Mouse (Mus musculus) liver, postnatal 0 days (tissue): ENCODE measurements around the gene Tmem156. TPM values are rescaled to one million over a fixed set of nuclear protein-coding genes. Genes with fewer than 3 reads are reported as not detected.
"Not testable (repeated sequence)": the region's sequence is repeated elsewhere in the genome, so short reads cannot be mapped to it uniquely, and the experiment has no call there.

Experiments used
- ATAC-seq: fragments of 200-750 bp; cut with Nextera tagmentation; 2 replicates; pipeline ENCODE4 v1.8.0; 2017; ENCODE audit warnings: mild to moderate bottlenecking, moderate library complexity
- DNase-seq: peaks from one replicate; pipeline ENCODE4 v3.0.0-alpha.2; 2016
- H3K27ac ChIP-seq: fragments of 300-500 bp; sonication (generic); 2 replicates; pipeline ENCODE4 v1.5.1; 2014; ENCODE audit warnings: antibody characterized with exemption, moderate library complexity, mild to moderate bottlenecking, low read depth
- H3K27me3 ChIP-seq: fragments of 300-500 bp; sonication (generic); 2 replicates; pipeline ENCODE4 v1.6.1; 2014; ENCODE audit warnings: low read length, control low read depth, mixed read lengths; ENCODE audit not compliant: insufficient read depth
- H3K36me3 ChIP-seq: fragments of 300-500 bp; sonication (generic); replicated peaks from 2 replicates; pipeline ENCODE4 v1.6.1; 2014; ENCODE audit warnings: mild to moderate bottlenecking, control low read depth, low read length, moderate library complexity, mixed read lengths; ENCODE audit not compliant: insufficient read depth
- H3K4me1 ChIP-seq: fragments of 300-500 bp; sonication (generic); 2 replicates; pipeline ENCODE4 v1.6.1; 2014; ENCODE audit warnings: antibody characterized with exemption, mild to moderate bottlenecking, control low read depth; ENCODE audit not compliant: insufficient read depth
- H3K4me2 ChIP-seq: fragments of 300-500 bp; sonication (generic); 2 replicates; pipeline ENCODE4 v1.6.1; 2014; ENCODE audit warnings: low read depth, mild to moderate bottlenecking, low read length, moderate library complexity, mixed read lengths
- H3K4me3 ChIP-seq: fragments of 300-500 bp; sonication (generic); 2 replicates; pipeline ENCODE4 v1.5.1; 2014; ENCODE audit warnings: low read depth, low read length
- H3K9ac ChIP-seq: fragments of 300-500 bp; sonication (generic); replicated peaks from 2 replicates; pipeline ENCODE4 v1.6.1; 2014; ENCODE audit warnings: mild to moderate bottlenecking, moderate library complexity
- H3K9me3 ChIP-seq: fragments of 300-500 bp; sonication (generic); 2 replicates; pipeline ENCODE4 v1.6.1; 2016; ENCODE audit warnings: mild to moderate bottlenecking, control low read depth, low read length, mixed read lengths
- CTCF ChIP-seq: sonication (generic); IDR thresholded peaks from 2 replicates; pipeline ENCODE4 v1.5.1; 2016; ENCODE audit warnings: antibody characterized with exemption, low read depth
- EP300 ChIP-seq: IDR thresholded peaks from 2 replicates; pipeline ENCODE4 v1.6.1; 2016; ENCODE audit warnings: antibody characterized with exemption, low read depth, mild to moderate bottlenecking
- WGBS: fragments of 180-500 bp; shearing (Covaris S2); extraction: QIAGEN DNeasy Blood & Tissue Kit; methylation state at CpG from one replicate; pipeline ENCODE4 v1.1.7; 2014; ENCODE audit not compliant: insufficient replicate concordance; 5-methylcytosine and 5-hydroxymethylcytosine counted together
- polyA plus RNA-seq: library from polyadenylated mRNA; unstranded; fragments of >200 nt; fragmentation: Nextera tagmentation; extraction: Ambion mirVana; gene quantifications from 2 replicates; pipeline ENCODE4 v1.2.1, GENCODE M21; 2015

The Tmem156 gene
- polyA plus RNA-seq, 1 experiment from 2014 or later: 1.2 TPM

DNA sequence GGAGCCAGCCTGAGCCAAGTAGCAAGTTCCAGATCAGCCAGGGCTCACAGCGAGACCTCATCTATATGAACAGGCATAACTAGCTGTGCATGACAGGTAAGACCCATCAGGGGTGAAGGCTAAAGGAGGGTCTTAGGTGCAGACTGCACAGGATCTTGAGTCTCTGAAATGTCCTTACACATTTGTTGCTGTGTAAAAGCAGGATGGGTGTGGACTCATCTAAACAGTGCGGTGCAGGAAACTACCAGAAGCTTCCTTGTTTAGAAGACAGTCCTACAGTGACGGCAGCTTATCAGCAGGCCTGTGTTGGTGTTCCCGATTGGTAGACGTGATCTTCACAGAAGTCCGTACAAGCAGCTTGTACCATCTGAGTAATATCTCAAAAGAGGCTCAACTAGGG, 21.4 kb upstream of the Tmem156 start:
- H3K27me3 ChIP-seq: no peaks in the 10 kb centered on the region
- H3K4me3 ChIP-seq: no peak overlapping the region
- peaks cover 5% of the 10 kb centered on the region for H3K4me1 ChIP-seq
- H3K4me2 ChIP-seq: no peak overlapping the region
- no peaks in the 10 kb centered on the region for H3K36me3 ChIP-seq
- H3K9ac ChIP-seq: no peak overlapping the region
- TF ChIP-seq CTCF (no peak), EP300 (no peak)
- no peak overlapping the region for H3K27ac ChIP-seq
- DNase-seq (no peak), ATAC-seq (peak; percentile 31; the same call in 1 of the 2 replicates)
- no peaks in the 10 kb centered on the region for H3K9me3 ChIP-seq
- 47% methylated on average over 6 of the region's 6 CpGs for WGBS

DNA sequence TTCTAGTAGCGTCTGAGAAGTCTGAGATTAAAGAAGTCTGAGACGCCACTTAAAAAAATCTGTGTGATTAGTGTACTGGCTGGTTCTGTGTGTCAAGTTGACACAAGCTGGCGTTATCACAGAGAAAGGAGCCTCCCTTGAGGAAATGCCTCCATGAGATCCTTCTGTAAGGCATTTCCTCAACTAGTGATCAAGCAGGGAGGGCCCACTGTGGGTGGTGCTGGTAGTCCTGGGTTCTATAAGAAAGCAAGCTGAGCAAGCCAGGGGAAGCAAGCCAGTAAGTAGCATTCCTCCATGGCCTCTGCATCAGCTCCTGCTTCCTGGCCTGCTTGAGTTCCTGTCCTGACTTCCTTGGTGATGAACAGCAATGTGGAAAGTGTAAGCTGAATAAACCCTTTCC, 20.3 kb upstream of the Tmem156 start:
- WGBS: 41% methylated on average over 3 of the region's 3 CpGs
- not testable (repeated sequence) for H3K4me3 ChIP-seq, H3K4me2 ChIP-seq, H3K4me1 ChIP-seq, H3K9ac ChIP-seq, H3K27ac ChIP-seq, H3K9me3 ChIP-seq, ATAC-seq, H3K27me3 ChIP-seq, H3K36me3 ChIP-seq, DNase-seq

DNA sequence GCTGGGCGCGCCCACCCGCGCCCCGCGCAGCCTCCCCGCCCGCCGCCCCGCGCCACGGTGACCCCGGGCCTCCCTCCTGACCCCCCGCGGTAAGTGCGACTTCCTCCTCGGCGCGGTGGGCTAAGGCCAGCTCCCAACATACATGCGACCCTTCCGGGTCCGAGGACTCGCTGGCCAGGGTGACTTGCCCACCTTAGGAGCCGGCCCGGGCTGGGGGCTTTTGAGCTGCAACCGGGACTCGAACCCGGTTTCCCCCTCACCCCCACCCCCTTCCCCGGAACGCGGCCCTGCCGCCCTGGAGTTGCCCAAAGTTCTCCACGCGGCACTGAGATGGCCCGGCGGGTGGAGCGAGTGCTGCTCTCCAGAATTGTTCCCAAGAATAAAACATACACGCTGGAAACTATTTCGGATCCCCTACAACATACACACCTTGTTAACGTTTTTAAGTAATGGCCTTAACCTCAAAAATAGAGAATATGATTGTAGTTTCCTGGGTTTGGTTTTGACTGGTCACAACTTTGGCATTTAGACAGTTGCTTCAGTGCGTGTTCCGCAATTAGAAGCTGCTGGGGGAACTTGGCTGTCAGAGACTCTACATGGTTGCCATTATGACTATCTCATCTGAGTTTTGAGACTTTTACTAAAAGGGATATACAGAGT, 16.0 kb upstream of the Tmem156 start:
- WGBS: 1% methylated on average over 40 of the region's 42 CpGs
- H3K4me3 ChIP-seq: peak overlapping the region; percentile 79
- no peak for TF ChIP-seq EP300
- TF ChIP-seq CTCF: no peak
- peak; percentile 50 for ATAC-seq
- H3K4me2 ChIP-seq: peak overlapping the region; percentile 93
- H3K9ac ChIP-seq: peak overlapping the region; percentile 89
- H3K4me1 ChIP-seq: peaks cover 9% of the 10 kb centered on the region; the same call in 1 of the 2 replicates
- peak overlapping the region; percentile 93 for H3K27ac ChIP-seq
- no peaks in the 10 kb centered on the region for H3K36me3 ChIP-seq
- H3K9me3 ChIP-seq: no peaks in the 10 kb centered on the region
- H3K27me3 ChIP-seq: no peaks in the 10 kb centered on the region
- peak; percentile 61 for DNase-seq

DNA sequence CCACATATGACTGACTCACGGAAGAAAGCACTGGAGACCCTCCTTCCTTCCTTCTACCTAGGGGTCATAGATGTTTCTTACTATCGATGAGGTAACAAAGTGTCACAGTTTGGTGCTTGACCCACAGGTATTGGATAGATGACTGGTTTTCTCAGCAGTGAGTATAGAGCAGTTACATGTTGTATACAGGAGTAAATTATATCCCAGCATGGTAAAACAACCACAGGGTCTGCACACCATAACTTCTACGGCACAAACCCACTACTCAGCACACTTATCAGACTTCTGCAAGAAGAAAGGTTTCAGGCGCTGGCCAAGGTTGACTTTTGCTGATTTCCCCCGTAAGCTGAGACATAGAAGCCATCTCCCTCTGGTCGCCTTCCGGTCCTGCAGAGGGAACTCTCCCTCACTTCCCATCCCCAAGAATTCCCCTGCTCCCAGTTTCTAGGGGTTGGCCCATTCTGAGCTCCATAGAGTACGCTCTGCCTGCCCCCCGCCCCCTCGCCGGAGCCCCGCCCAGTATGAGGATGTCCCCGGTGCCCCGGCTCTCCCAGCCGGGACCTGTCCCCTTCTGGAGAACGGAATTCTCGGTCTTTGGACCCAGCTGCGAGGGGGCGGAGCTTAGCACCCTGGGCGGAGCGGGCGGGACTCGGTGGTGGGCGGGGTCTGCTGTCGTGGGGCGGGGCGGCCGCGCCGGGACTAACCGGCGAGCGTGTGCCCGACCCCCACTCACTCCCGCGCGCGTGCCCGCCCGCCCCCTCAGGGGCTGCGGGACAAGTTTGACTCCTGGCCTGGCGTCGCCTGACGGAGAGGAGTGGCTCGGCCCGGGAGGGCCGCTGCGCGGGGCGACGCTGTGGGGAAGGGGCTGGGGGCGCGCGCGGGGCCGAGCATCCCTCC, 15.2 kb upstream of the Tmem156 start, which contains the start of gene Klhl5:
Klhl5 (plus strand) TSS at position 664 of the 897 bp plus-strand sequence.
- peak; percentile 93 for ATAC-seq
- Histone ChIP-seq H3K4me2 (peak within 1 kb of the TSS; percentile 93), H3K4me1 (peaks cover 9% of the 10 kb centered on the region; the same call in 1 of the 2 replicates), H3K9me3 (no peaks in the 10 kb centered on the region), H3K27me3 (no peaks in the 10 kb centered on the region), H3K27ac (peak within 1 kb of the TSS; percentile 93), H3K4me3 (peak within 1 kb of the TSS; percentile 79), H3K36me3 (no peaks in the 10 kb centered on the region), H3K9ac (peak within 1 kb of the TSS; percentile 89)
- peak; percentile 93 for DNase-seq
- WGBS: 6% methylated on average over 39 of the region's 56 CpGs
- TF ChIP-seq CTCF: no peak
- TF ChIP-seq EP300: no peak

DNA sequence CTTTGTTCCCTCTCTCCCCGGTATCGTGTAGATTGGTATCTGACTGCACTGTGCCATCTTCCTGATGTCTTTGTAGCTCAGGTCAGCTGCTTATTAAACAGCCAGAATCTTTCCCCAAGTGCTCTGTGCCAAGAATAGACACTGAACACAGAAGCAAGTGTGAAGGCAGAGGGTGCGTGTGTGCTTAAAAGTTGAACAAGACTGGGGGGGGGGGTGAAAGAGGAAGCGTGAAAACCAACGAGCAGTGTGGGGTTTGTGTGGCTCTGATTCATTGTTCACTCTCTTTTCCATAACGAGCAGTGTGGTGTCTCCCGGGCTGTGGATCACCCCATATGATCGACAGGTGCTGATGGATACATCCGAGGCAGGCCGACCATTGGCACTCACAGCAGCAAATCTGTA, 10.7 kb upstream of the Tmem156 start:
- Histone ChIP-seq H3K27ac (peak overlapping the region; percentile 52), H3K4me1 (peaks cover 10% of the 10 kb centered on the region; the same call in 1 of the 2 replicates), H3K4me3 (no peak overlapping the region), H3K27me3 (no peaks in the 10 kb centered on the region), H3K36me3 (no peaks in the 10 kb centered on the region), H3K9ac (no peak overlapping the region), H3K4me2 (peak overlapping the region; percentile 3; the same call in 1 of the 2 replicates), H3K9me3 (no peaks in the 10 kb centered on the region)
- no peak for TF ChIP-seq CTCF
- no peak for TF ChIP-seq EP300
- DNase-seq (peak; percentile 25), ATAC-seq (no peak)
- 21% methylated on average over 10 of the region's 10 CpGs for WGBS

DNA sequence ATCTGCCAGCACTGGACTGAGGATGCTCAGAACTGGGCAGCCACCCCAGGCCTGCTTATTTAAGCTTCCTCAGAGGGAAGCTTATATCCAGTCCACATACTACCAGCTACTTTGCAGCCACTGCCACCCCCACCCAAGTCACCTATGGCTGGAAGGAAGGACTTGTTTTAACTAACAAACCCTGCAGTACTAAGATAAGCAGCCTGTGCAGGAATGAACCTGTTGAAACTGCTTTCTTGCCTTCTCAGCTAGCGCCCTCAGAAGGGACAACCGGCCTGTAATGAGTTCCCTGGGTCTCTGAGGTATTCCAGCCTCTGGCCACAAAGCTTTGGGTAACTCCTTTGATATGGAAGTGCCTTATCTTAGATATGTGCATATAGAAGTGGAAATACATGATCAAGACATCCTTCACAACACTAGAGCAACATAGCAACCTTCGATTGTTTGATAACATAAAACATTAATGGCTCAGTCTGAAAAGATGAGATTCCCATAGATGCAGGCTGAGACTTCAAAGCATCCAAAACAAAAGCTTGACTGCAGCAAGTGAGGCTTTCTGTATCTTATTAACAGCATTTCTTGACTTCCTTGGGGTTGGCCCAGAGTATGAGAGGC, 10.2 kb upstream of the Tmem156 start:
- Histone ChIP-seq H3K27me3 (no peaks in the 10 kb centered on the region), H3K9me3 (no peaks in the 10 kb centered on the region), H3K4me1 (peaks cover 9% of the 10 kb centered on the region; the same call in 1 of the 2 replicates), H3K4me2 (peak overlapping the region; percentile 13; the same call in 1 of the 2 replicates), H3K4me3 (no peak overlapping the region), H3K9ac (no peak overlapping the region), H3K36me3 (no peaks in the 10 kb centered on the region), H3K27ac (peak overlapping the region; percentile 52)
- ATAC-seq (peak; percentile 36), DNase-seq (no peak)
- TF ChIP-seq EP300 (no peak), CTCF (no peak)
- WGBS: 56% methylated on average over 3 of the region's 3 CpGs
